Mouse (Mus musculus) forebrain, embryonic 14.5 days (tissue): Measurements from ENCODE around the gene Vnn3. TPM values are rescaled to one million over a fixed set of nuclear protein-coding genes. Genes with fewer than 3 reads are reported as not detected.

ENCODE experiments used
- polyA plus RNA-seq: library from polyadenylated mRNA; unstranded; fragments of >200 nt; fragmentation: Nextera tagmentation; extraction: Ambion mirVana; gene quantifications from 2 replicates; pipeline ENCODE4 v1.2.1, GENCODE M21; 2014

Vnn3 gene
- polyA plus RNA-seq, 1 experiment from 2014 or later, result not detected

Other genes starting within 250 kb of the Vnn3 start
- 143 and 176 TPM in 2 replicates for gene Rps12, start 64.2 kb upstream of the Vnn3 start, polyA plus RNA-seq
- gene Slc18b1, start 54.5 kb upstream of the Vnn3 start, polyA plus RNA-seq, result 19.5 and 22.2 TPM in 2 replicates
- 0.23 and 0.54 TPM in 2 replicates for gene Vnn1, start 43.2 kb downstream of the Vnn3 start, polyA plus RNA-seq
- gene Taar1, start 68.9 kb downstream of the Vnn3 start, polyA plus RNA-seq, result not detected in 2 replicates
- gene Taar2, start 87.1 kb downstream of the Vnn3 start, polyA plus RNA-seq, result not detected in 2 replicates
- not detected in 2 replicates for gene Taar3, start 98.1 kb downstream of the Vnn3 start, polyA plus RNA-seq
- gene Taar4, start 109.0 kb downstream of the Vnn3 start, polyA plus RNA-seq, result 0.28 TPM in 1 of 2 replicates, not detected in the other
- not detected in 2 replicates for gene Taar5, start 119.2 kb downstream of the Vnn3 start, polyA plus RNA-seq
- not detected in 2 replicates for gene Taar6, start 134.2 kb downstream of the Vnn3 start, polyA plus RNA-seq
- gene Taar7a, start 142.0 kb downstream of the Vnn3 start, polyA plus RNA-seq, result not detected in 2 replicates
- not detected in 2 replicates for gene Taar7b, start 148.5 kb downstream of the Vnn3 start, polyA plus RNA-seq
- gene Taar7d, start 175.8 kb downstream of the Vnn3 start, polyA plus RNA-seq, result not detected in 2 replicates
- gene Taar7e, start 186.2 kb downstream of the Vnn3 start, polyA plus RNA-seq, result not detected in 2 replicates
- not detected in 2 replicates for gene Taar7f, start 198.0 kb downstream of the Vnn3 start, polyA plus RNA-seq
- not detected in 2 replicates for gene Taar8a, start 225.0 kb downstream of the Vnn3 start, polyA plus RNA-seq
- not detected in 2 replicates for gene Taar8b, start 240.8 kb downstream of the Vnn3 start, polyA plus RNA-seq